Mouse (Mus musculus): Measurements from ENCODE around the gene Plekho1.

Gene Plekho1

GRCm38 (mm10) chr3:95950763-95951551 is 44.8 kb downstream of the Plekho1 start:
- DNase-seq (ENCODE audit: low read depth, low spot score): peak; percentile 80

GRCm38 (mm10) chr3:95948325-95948724 is 47.5 kb downstream of the Plekho1 start:
- no peak for DNase-seq (ENCODE audit: low read depth, low spot score)

- DNase-seq (ENCODE audit: low read depth, low spot score): no peak
Measured at GRCm38 (mm10) chr3:95945731-95946240, 50.0 kb downstream of the Plekho1 start.

GRCm38 (mm10) chr3:95944742-95945141 is 51.1 kb downstream of the Plekho1 start:
- no peak for DNase-seq (ENCODE audit: low read depth, low spot score)

GRCm38 (mm10) chr3:95943226-95943625 is 52.6 kb downstream of the Plekho1 start:
- no peak for DNase-seq (ENCODE audit: low read depth, low spot score)

DNA sequence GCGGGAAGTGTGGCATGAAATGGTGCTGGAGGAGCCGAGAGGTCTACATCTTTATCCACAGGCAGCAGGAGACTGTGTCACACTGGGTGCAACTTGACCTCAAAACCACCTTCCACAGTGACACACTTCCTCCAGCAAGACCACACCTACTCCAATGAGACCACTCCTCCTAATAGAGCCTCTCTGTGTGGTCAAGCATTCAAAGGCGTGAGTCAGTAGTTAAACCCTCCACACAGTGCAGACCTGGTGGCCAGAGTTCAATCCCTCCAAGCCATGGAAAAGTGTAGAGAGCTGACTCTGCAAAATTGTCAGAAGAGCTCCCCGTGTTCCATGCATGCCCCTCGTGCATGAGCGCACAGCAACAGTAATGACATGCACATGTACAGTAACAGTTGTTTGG is 53.1 kb downstream of the Plekho1 start:
- DNase-seq (ENCODE audit: low read depth, low spot score): no peak

DNA sequence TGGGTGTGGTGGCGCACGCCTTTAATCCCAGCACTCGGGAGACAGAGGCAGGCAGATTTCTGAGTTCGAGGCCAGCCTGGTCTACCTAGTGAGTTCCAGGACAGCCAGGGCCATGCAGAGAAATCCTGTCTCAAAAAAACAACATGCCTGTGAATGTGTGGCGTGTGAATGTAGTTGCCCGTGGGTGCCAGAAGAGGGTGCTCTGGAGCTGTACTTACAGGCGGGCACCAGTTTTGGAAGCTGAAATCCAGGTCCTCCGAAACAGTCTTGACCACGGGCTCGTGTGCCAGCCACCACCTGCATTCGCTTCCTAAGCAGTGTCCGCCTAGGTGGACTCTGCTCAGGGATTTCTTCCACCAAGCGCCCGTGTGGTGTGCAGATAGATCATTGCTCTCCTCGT is 57.0 kb downstream of the Plekho1 start:
- DNase-seq (ENCODE audit: low read depth, low spot score): no peak

All from WW6 (cell line).